Mouse (Mus musculus): ENCODE measurements around the gene Ormdl2. TPM values are rescaled to one million over a fixed set of nuclear protein-coding genes. Genes with fewer than 3 reads are reported as not detected.

Gene Ormdl2
- polyA plus RNA-seq, 1 experiment from 2014 or later, result 84.9 TPM

GRCm38 (mm10) chr10:128772895-128773294 is 48.5 kb downstream of the Ormdl2 start:
- WGBS, result 78% methylated on average over 2 of the region's 2 CpGs
- no peak overlapping the region for H3K27ac ChIP-seq (ENCODE audit: low read length)
- H3K36me3 ChIP-seq (ENCODE audit: control insufficient read depth, insufficient read depth, low read length), result no peaks in the 10 kb centered on the region
- H3K9ac ChIP-seq (ENCODE audit: low read length), result no peak overlapping the region
- no peak overlapping the region for H3K4me3 ChIP-seq (replicated peaks; ENCODE audit: low read length)
- H3K4me1 ChIP-seq (ENCODE audit: control insufficient read depth, insufficient read depth, low read length), result no peaks in the 10 kb centered on the region
- ATAC-seq (ENCODE audit: insufficient read depth, low FRiP score), result no peak
- H3K4me2 ChIP-seq (ENCODE audit: low read depth, low read length), result no peak overlapping the region
- H3K27me3 ChIP-seq (ENCODE audit: control insufficient read depth, insufficient read depth, low read length), result no peaks in the 10 kb centered on the region
- no peaks in the 10 kb centered on the region for H3K9me3 ChIP-seq (replicated peaks; ENCODE audit: control insufficient read depth, low read length)

Other genes starting within 250 kb of the Ormdl2 start
- gene Erbb3, start 232.0 kb downstream of the Ormdl2 start, polyA plus RNA-seq (2015; fragmentation: Nextera tagmentation; extraction: Ambion mirVana), result 32.0 and 38.0 TPM in 2 replicates
- 553 and 704 TPM in 2 replicates for gene Rps26, start 194.9 kb downstream of the Ormdl2 start, polyA plus RNA-seq (2015; fragmentation: Nextera tagmentation; extraction: Ambion mirVana)
- 2.1 and 2.5 TPM in 2 replicates for gene Ikzf4, start 175.7 kb downstream of the Ormdl2 start, polyA plus RNA-seq (2015; fragmentation: Nextera tagmentation; extraction: Ambion mirVana)
- gene Suox, start 147.6 kb downstream of the Ormdl2 start, polyA plus RNA-seq (2015; fragmentation: Nextera tagmentation; extraction: Ambion mirVana), result 17.7 and 24.4 TPM in 2 replicates
- 85.1 and 87.8 TPM in 2 replicates for gene Rab5b, start 125.4 kb downstream of the Ormdl2 start, polyA plus RNA-seq (2015; fragmentation: Nextera tagmentation; extraction: Ambion mirVana)
- gene Pmel, start 117.5 kb downstream of the Ormdl2 start, polyA plus RNA-seq (2015; fragmentation: Nextera tagmentation; extraction: Ambion mirVana), result 1.6 and 3.0 TPM in 2 replicates
- 76.7 and 81.2 TPM in 2 replicates for gene Cdk2, start 116.6 kb downstream of the Ormdl2 start, polyA plus RNA-seq (2015; fragmentation: Nextera tagmentation; extraction: Ambion mirVana)
- gene Dgka, start 76.8 kb downstream of the Ormdl2 start, polyA plus RNA-seq (2015; fragmentation: Nextera tagmentation; extraction: Ambion mirVana), result 28.2 and 36.1 TPM in 2 replicates
- 35.0 and 36.2 TPM in 2 replicates for gene Pym1, start 73.8 kb downstream of the Ormdl2 start, polyA plus RNA-seq (2015; fragmentation: Nextera tagmentation; extraction: Ambion mirVana)
- gene Mmp19, start 30.7 kb downstream of the Ormdl2 start, polyA plus RNA-seq (2015; fragmentation: Nextera tagmentation; extraction: Ambion mirVana), result 2.2 and 3.5 TPM in 2 replicates
- gene Dnajc14, start 17.6 kb downstream of the Ormdl2 start, polyA plus RNA-seq (2015; fragmentation: Nextera tagmentation; extraction: Ambion mirVana), result 54.1 and 59.5 TPM in 2 replicates
- gene Tmem198b, start 17.3 kb downstream of the Ormdl2 start, polyA plus RNA-seq (2015; fragmentation: Nextera tagmentation; extraction: Ambion mirVana), result 17.3 and 18.2 TPM in 2 replicates
- gene Sarnp, start 4.3 kb downstream of the Ormdl2 start, polyA plus RNA-seq (2015; fragmentation: Nextera tagmentation; extraction: Ambion mirVana), result 161 and 184 TPM in 2 replicates
- 2.8 and 2.9 TPM in 2 replicates for gene Gdf11, start 70.1 kb upstream of the Ormdl2 start, polyA plus RNA-seq (2015; fragmentation: Nextera tagmentation; extraction: Ambion mirVana)
- 756 and 798 TPM in 2 replicates for gene Cd63, start 79.3 kb upstream of the Ormdl2 start, polyA plus RNA-seq (2015; fragmentation: Nextera tagmentation; extraction: Ambion mirVana)
- 16.6 and 18.7 TPM in 2 replicates for gene Rdh5, start 101.2 kb upstream of the Ormdl2 start, polyA plus RNA-seq (2015; fragmentation: Nextera tagmentation; extraction: Ambion mirVana)
- gene Bloc1s1, start 102.4 kb upstream of the Ormdl2 start, polyA plus RNA-seq (2015; fragmentation: Nextera tagmentation; extraction: Ambion mirVana), result 194 and 206 TPM in 2 replicates
- 7.9 and 12.4 TPM in 2 replicates for gene Itga7, start 112.2 kb upstream of the Ormdl2 start, polyA plus RNA-seq (2015; fragmentation: Nextera tagmentation; extraction: Ambion mirVana)
- gene Mettl7b, start 139.3 kb upstream of the Ormdl2 start, polyA plus RNA-seq (2015; fragmentation: Nextera tagmentation; extraction: Ambion mirVana), result 3.4 and 3.6 TPM in 2 replicates
- gene Olfr9, start 167.8 kb upstream of the Ormdl2 start, polyA plus RNA-seq (2015; fragmentation: Nextera tagmentation; extraction: Ambion mirVana), result not detected in 2 replicates
- not detected in 2 replicates for gene Olfr763, start 189.1 kb upstream of the Ormdl2 start, polyA plus RNA-seq (2015; fragmentation: Nextera tagmentation; extraction: Ambion mirVana)
- not detected in 2 replicates for gene Olfr764-ps1, start 218.3 kb upstream of the Ormdl2 start, polyA plus RNA-seq (2015; fragmentation: Nextera tagmentation; extraction: Ambion mirVana)
- gene Olfr765, start 228.4 kb upstream of the Ormdl2 start, polyA plus RNA-seq (2015; fragmentation: Nextera tagmentation; extraction: Ambion mirVana), result not detected in 2 replicates
- gene Olfr766-ps1, start 247.3 kb upstream of the Ormdl2 start, polyA plus RNA-seq (2015; fragmentation: Nextera tagmentation; extraction: Ambion mirVana), result not detected in 2 replicates

All from stomach, embryonic 16.5 days (tissue).